Mouse (Mus musculus): ENCODE data around the gene Hormad2.

Gene Hormad2

DNA sequence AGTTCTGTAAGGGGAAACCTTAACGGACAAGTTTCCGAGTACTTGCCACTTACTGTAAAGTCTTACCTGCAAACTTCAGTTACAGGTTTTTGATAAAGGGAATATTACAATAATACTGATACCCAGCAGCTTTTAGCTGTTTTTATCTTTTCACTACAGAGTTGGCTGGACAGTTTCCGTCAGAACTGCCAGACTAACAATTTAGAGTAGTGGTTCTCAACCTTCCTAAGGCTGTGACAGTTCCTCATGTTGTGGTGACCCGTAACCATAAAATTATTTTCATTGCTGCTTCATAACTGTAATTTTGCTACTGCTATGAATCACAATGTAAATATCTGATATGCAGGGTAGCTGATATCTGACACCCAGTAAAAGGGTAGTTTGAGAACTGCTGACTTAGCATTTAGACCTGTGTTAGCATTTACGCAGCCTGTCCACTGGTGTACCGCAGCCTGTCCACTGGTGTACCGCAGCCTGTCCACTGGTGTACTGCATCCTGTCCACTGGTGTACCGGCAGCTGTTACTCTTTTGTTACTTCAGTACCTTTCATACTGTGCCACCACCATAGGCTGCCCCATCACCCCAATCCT is 104.1 kb downstream of the Hormad2 start:
- DNase-seq, result no peak

- DNase-seq, result no peak
Measured at GRCm38 (mm10) chr11:4335810-4336692, 104.9 kb downstream of the Hormad2 start.

- DNase-seq, result no peak
Measured at GRCm38 (mm10) chr11:4332961-4333360, 107.9 kb downstream of the Hormad2 start.

- no peak for DNase-seq
Measured at GRCm38 (mm10) chr11:4328188-4328587, 112.7 kb downstream of the Hormad2 start.

GRCm38 (mm10) chr11:4323481-4323880 is 117.4 kb downstream of the Hormad2 start:
- DNase-seq, result no peak

DNA sequence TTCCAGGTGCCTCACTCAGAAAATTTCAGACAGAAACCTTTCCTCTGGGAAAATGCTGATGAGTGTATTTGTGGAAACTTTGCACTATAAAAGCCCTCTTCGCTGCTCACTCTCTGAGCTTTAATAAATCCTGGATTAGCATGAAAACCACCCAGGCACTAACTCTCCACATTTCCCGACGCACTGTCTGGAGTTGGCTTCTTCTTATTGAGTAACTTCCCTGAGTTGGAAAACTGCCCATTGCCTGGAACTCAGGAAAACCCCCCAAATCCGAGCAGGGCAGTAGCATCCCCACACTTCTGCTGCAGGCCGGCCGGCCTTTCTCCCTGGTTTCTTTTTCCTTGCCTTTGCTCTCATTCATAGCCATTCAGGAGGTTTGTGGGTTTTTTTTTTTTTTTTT is 118.0 kb downstream of the Hormad2 start:
- DNase-seq, result no peak

- no peak for DNase-seq
Measured at GRCm38 (mm10) chr11:4320876-4321275, 120.0 kb downstream of the Hormad2 start.

GRCm38 (mm10) chr11:4319212-4319955 is 121.5 kb downstream of the Hormad2 start:
- no peak for DNase-seq

DNA sequence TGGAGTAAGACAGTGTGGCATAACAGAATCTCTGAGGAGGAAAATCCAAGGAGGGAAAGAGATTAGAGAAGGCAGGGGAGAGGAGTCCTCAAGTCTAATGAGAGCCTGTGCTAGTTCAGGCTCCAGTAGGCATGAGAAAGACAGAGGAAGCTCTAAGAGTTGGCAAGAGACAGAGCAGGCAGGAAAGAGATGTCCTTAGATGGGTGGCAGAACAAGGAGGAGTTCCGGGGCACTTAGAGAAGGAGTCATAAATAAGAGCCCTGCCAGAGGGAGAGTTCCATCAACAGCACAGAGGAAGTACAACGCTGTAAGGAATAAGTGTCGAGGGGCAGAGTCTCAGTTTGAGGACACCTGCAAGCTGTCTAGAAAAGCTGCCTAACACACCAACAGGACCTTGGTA is 122.9 kb downstream of the Hormad2 start:
- DNase-seq, result no peak

GRCm38 (mm10) chr11:4317287-4317686 is 123.6 kb downstream of the Hormad2 start:
- DNase-seq, result no peak

- no peak for DNase-seq
Measured at GRCm38 (mm10) chr11:4312180-4312579, 128.7 kb downstream of the Hormad2 start.

DNA sequence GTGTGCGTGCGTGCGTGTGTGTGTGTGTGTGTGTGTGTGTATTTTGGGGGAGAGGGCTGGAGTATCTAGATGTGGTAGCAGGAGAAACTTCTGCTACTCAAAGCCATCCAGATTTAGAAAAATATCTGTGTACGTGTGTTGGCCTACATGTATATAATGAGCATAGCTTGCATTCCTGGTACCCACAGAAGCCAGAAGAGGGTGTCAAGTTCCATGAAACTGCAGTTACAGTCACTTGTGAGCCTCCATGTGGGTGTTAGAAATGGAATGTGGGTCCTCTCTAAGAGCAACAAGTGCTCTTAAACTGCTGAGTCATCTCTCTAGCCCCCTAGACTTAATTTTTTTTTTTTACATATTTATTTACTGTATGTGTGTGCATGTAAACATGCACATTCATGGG is 130.6 kb downstream of the Hormad2 start:
- no peak for DNase-seq

- no peak for DNase-seq
Measured at GRCm38 (mm10) chr11:4309613-4310012, 131.3 kb downstream of the Hormad2 start.

GRCm38 (mm10) chr11:4308514-4309450 is 132.1 kb downstream of the Hormad2 start:
- DNase-seq, result no peak

- no peak for DNase-seq
Measured at GRCm38 (mm10) chr11:4308060-4308513, 132.8 kb downstream of the Hormad2 start.

DNA sequence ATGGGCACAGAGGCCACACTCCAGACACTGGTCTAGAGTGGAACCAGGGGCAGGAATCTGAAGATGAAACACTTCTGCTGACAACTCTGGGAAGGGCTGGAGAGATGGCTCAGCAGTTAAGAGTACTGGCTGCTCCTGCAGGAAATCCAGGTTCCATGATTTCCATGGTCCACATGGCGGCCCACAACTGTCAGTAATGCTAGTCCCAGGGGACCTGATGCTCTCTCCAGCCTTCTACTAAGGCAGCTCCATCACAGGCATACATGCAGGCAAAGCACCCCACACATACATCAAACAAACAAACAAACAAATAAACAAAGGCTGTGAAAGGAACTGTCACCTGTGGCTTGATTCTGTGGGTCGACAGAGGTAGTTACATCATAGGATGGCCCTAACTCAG is 134.8 kb downstream of the Hormad2 start:
- no peak for DNase-seq

DNA sequence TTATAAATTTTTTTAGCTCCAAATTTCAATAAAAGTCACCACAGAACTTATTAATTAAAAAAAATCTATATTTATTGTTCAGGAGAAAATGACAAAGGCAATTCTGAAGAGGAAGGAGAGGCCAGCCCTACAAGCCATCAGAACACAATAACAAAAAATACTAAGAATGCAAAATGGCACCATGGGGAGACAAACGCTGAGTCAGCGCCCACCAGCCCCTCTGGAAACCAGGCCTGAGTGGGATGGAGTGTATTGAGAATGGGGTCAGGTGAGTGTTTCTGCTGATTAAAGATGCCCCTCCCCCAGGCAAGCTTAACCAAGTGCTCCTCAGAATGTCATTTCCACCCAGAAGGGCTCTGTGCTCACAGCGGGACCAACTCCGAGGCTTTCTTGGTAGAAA is 135.8 kb downstream of the Hormad2 start:
- DNase-seq, result no peak

DNA sequence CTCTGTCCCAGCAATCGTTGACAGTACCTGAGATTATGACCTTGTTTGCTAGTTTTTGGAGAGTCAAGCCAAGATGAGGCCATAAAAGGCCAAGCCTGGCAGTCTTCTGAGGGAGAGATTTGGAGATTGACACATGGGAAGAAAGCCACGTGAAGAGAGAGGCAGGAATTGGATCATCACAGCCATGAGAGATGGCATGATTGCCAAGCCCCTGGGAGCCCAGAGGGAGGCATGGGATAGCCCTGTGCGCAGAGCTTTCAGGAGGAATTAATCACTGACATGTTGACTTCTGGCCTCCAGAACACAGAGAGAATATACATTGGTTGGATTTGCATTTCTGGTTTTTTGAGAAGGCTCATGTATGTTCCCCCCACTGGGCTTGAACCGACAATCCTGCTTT is 136.7 kb downstream of the Hormad2 start:
- no peak for DNase-seq

- DNase-seq, result no peak
Measured at GRCm38 (mm10) chr11:4303033-4303432, 137.9 kb downstream of the Hormad2 start.

DNA sequence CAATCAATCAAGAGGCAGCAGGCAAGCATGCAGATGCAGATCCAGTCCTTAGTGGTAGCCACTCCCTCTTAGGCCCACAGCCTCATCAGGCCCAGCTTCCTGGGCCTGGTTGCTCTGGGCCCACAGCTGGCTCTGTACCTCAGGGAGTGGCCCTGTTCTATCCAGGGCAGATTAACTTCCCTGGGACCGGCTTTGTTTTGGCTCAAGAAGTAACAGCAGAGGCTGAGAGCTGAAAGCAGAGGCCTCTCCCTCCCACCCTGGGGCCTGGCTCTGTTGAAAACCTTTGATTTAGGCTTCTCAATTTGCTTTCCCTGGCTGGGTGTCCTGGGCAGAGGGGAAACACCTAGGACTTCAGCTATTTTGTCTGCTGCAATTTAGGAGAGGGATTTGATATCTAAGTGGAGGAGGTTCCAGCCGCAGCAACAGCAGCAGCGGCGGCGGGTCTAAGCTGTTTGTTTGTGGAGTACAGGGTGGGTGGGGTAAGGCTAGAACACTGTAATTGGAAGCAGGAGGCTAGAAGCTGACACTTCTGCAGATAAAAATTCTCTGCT is 138.5 kb downstream of the Hormad2 start:
- DNase-seq, result no peak

DNA sequence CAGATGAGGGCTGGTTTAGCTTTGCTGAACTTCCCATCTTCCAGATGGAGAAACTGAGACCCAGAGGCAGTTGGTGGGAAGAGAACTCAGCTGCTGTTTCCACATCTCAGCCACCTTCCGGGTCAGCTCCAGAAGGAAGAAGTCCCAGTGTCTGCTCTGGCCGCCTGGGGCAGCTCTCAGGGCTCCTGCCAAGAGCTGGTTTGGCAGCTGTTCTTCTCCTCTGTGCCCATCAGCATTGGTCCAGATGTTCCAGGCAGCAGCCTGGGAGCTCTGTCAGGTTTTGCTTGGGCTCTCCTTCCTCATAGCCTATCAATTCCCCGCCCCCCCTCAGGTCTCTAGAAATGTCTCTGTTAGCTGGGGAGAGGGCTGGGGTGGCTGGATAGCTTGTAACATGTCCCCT is 140.2 kb downstream of the Hormad2 start:
- DNase-seq, result no peak
